Mouse (Mus musculus): ENCODE measurements around the gene Fam162a. TPM values are rescaled to one million over a fixed set of nuclear protein-coding genes. Genes with fewer than 3 reads are reported as not detected.
"Not testable (repeated sequence)": the region's sequence is repeated elsewhere in the genome, so short reads cannot be mapped to it uniquely, and the experiment has no call there.

The Fam162a gene
- polyA plus RNA-seq, 1 experiment from 2014 or later = 357 TPM

GRCm38 (mm10) chr16:36016335-36016734 is 55.1 kb downstream of the Fam162a start:
- no peak for ATAC-seq (ENCODE audit: insufficient number of reproducible peaks, insufficient read depth, low FRiP score, low TSS enrichment, low read depth)
- WGBS = 88% methylated on average over 1 of the region's 1 CpGs

GRCm38 (mm10) chr16:36008396-36008795 is 63.0 kb downstream of the Fam162a start:
- Histone ChIP-seq H3K9ac (replicated peaks) (no peak overlapping the region), H3K4me1 (replicated peaks) (no peaks in the 10 kb centered on the region), H3K27ac (no peak overlapping the region), H3K4me3 (replicated peaks) (no peak overlapping the region), H3K27me3 (no peaks in the 10 kb centered on the region), H3K36me3 (peaks cover 36% of the 10 kb centered on the region), H3K4me2 (no peak overlapping the region), H3K9me3 (no peaks in the 10 kb centered on the region)
- over 99% methylated on average over 3 of the region's 3 CpGs for WGBS
- no peak for ATAC-seq (ENCODE audit: insufficient number of reproducible peaks, insufficient read depth, low FRiP score, low TSS enrichment, low read depth)

More at GRCm38 (mm10) chr16:36016335-36016734, 55.1 kb downstream of the Fam162a start:
- Histone ChIP-seq H3K27me3 (no peaks in the 10 kb centered on the region), H3K9ac (replicated peaks) (no peak overlapping the region), H3K27ac (no peak overlapping the region), H3K4me2 (no peak overlapping the region), H3K9me3 (no peaks in the 10 kb centered on the region), H3K36me3 (peaks cover 51% of the 10 kb centered on the region), H3K4me3 (replicated peaks) (no peak overlapping the region), H3K4me1 (replicated peaks) (no peaks in the 10 kb centered on the region)

GRCm38 (mm10) chr16:35998852-35999251 is 72.5 kb downstream of the Fam162a start:
- H3K9ac ChIP-seq (replicated peaks); H3K9me3 ChIP-seq; H3K4me1 ChIP-seq (replicated peaks); H3K27me3 ChIP-seq; ATAC-seq (ENCODE audit: insufficient number of reproducible peaks, insufficient read depth, low FRiP score, low TSS enrichment, low read depth); H3K4me2 ChIP-seq; H3K27ac ChIP-seq; H3K4me3 ChIP-seq (replicated peaks): not testable (repeated sequence)
- WGBS = 94% methylated on average over 4 of the region's 4 CpGs
- peaks cover 16% of the 10 kb centered on the region for H3K36me3 ChIP-seq

Other genes with a start within 250 kb of the Fam162a start
- 0.43 and 0.46 TPM in 2 replicates for gene Parp14, start 200.1 kb downstream of the Fam162a start, polyA plus RNA-seq (2016; fragmentation: Nextera tagmentation; extraction: Ambion mirVana)
- gene Parp9, start 133.1 kb downstream of the Fam162a start, polyA plus RNA-seq (2016; fragmentation: Nextera tagmentation; extraction: Ambion mirVana) = 3.8 TPM in 2 replicates
- 3.8 and 3.9 TPM in 2 replicates for gene Dtx3l, start 132.4 kb downstream of the Fam162a start, polyA plus RNA-seq (2016; fragmentation: Nextera tagmentation; extraction: Ambion mirVana)
- gene Kpna1, start 92.8 kb downstream of the Fam162a start, polyA plus RNA-seq (2016; fragmentation: Nextera tagmentation; extraction: Ambion mirVana) = 48.4 and 51.0 TPM in 2 replicates
- gene Wdr5b, start 30.4 kb downstream of the Fam162a start, polyA plus RNA-seq (2016; fragmentation: Nextera tagmentation; extraction: Ambion mirVana) = 11.3 and 11.6 TPM in 2 replicates
- 100 and 108 TPM in 2 replicates for gene Ccdc58, start 91 bp upstream of the Fam162a start, polyA plus RNA-seq (2016; fragmentation: Nextera tagmentation; extraction: Ambion mirVana)
- 0.16 and 0.58 TPM in 2 replicates for gene Csta1, start 59.6 kb upstream of the Fam162a start, polyA plus RNA-seq (2016; fragmentation: Nextera tagmentation; extraction: Ambion mirVana)
- not detected in 2 replicates for gene Stfa2l1, start 85.2 kb upstream of the Fam162a start, polyA plus RNA-seq (2016; fragmentation: Nextera tagmentation; extraction: Ambion mirVana)
- 1.2 and 1.4 TPM in 2 replicates for gene Gm5483, start 112.6 kb upstream of the Fam162a start, polyA plus RNA-seq (2016; fragmentation: Nextera tagmentation; extraction: Ambion mirVana)
- not detected in 2 replicates for gene Gm5416, start 138.8 kb upstream of the Fam162a start, polyA plus RNA-seq (2016; fragmentation: Nextera tagmentation; extraction: Ambion mirVana)
- gene 2010005H15Rik, start 149.9 kb upstream of the Fam162a start, polyA plus RNA-seq (2016; fragmentation: Nextera tagmentation; extraction: Ambion mirVana) = not detected in 2 replicates
- 1.8 and 2.6 TPM in 2 replicates for gene Stfa1, start 205.4 kb upstream of the Fam162a start, polyA plus RNA-seq (2016; fragmentation: Nextera tagmentation; extraction: Ambion mirVana)